Mouse (Mus musculus): ENCODE measurements around the gene Nt5m. TPM values are rescaled to one million over a fixed set of nuclear protein-coding genes. Genes with fewer than 3 reads are reported as not detected.

Gene Nt5m
- total RNA-seq, 1 experiment from 2014 or later, result 30.1 TPM

GRCm38 (mm10) chr11:59906521-59907123, 67.4 kb downstream of the Nt5m start:
- no peak for DNase-seq

- DNase-seq, result no peak
Measured at GRCm38 (mm10) chr11:59908446-59908845, 69.2 kb downstream of the Nt5m start.

- DNase-seq, result no peak
Measured at GRCm38 (mm10) chr11:59910586-59910985, 71.3 kb downstream of the Nt5m start.

- no peak for DNase-seq
Measured at GRCm38 (mm10) chr11:59911523-59911922, 72.3 kb downstream of the Nt5m start.

GRCm38 (mm10) chr11:59913702-59914101, 74.5 kb downstream of the Nt5m start:
- DNase-seq, result no peak

- DNase-seq, result no peak
Measured at GRCm38 (mm10) chr11:59918014-59918413, 78.8 kb downstream of the Nt5m start.

GRCm38 (mm10) chr11:59919401-59919800, 80.2 kb downstream of the Nt5m start:
- DNase-seq, result no peak

GRCm38 (mm10) chr11:59920331-59920730, 81.1 kb downstream of the Nt5m start:
- DNase-seq, result no peak

GRCm38 (mm10) chr11:59921265-59921664, 82.0 kb downstream of the Nt5m start:
- DNase-seq, result no peak

GRCm38 (mm10) chr11:59930031-59930430, 90.8 kb downstream of the Nt5m start:
- DNase-seq, result no peak

Other genes starting within 250 kb of the Nt5m start
- gene Olfr223, start 246.2 kb upstream of the Nt5m start, total RNA-seq (2021), result not detected in 2 replicates
- gene Mprip, start 178.1 kb upstream of the Nt5m start, total RNA-seq (2021), result 224 and 228 TPM in 2 replicates
- gene Pld6, start 51.8 kb upstream of the Nt5m start, total RNA-seq (2021), result 4.1 and 4.6 TPM in 2 replicates
- gene Flcn, start 29.4 kb upstream of the Nt5m start, total RNA-seq (2021), result 50.9 and 52.6 TPM in 2 replicates
- gene Cops3, start 391 bp downstream of the Nt5m start, total RNA-seq (2021), result 103 and 105 TPM in 2 replicates
- 26.5 and 32.9 TPM in 2 replicates for gene Med9, start 108.8 kb downstream of the Nt5m start, total RNA-seq (2021)
- 21.7 and 26.5 TPM in 2 replicates for gene Rasd1, start 125.5 kb downstream of the Nt5m start, total RNA-seq (2021)
- 5.1 and 16.5 TPM in 2 replicates for gene Pemt, start 207.0 kb downstream of the Nt5m start, total RNA-seq (2021)

All from adrenal gland, postnatal 25 days (tissue).